Mouse (Mus musculus): ENCODE measurements around the gene Nepro.

- no peak for TF ChIP-seq CTCF (IDR thresholded peaks at IDR 0.05; ENCODE audit: borderline replicate concordance, insufficient read depth, low read depth, low read length)
- no peak for TF ChIP-seq POLR2A (IDR thresholded peaks at IDR 0.05; ENCODE audit: borderline replicate concordance, insufficient read depth, low read length)
These were observed 54.5 kb downstream of the Nepro start for GRCm38 (mm10) chr16:44778538-44779147.
